Mouse (Mus musculus) right cerebral cortex, postnatal 4 days (tissue): ENCODE results near the gene Luc7l3.

ENCODE experiments used
- DNase-seq: peaks from one replicate; pipeline ENCODE4 v3.0.0-alpha.2; 2022

Gene Luc7l3

GRCm38 (mm10) chr11:94336551-94336950 lies 14.8 kb upstream of the Luc7l3 start:
- DNase-seq = no peak

GRCm38 (mm10) chr11:94334386-94334968 lies 12.7 kb upstream of the Luc7l3 start:
- no peak for DNase-seq

- no peak for DNase-seq
These were observed 10.9 kb upstream of the Luc7l3 start for GRCm38 (mm10) chr11:94332726-94333125.

- no peak for DNase-seq
These were observed 8.4 kb upstream of the Luc7l3 start for GRCm38 (mm10) chr11:94330211-94330610.

- peak; percentile 56 for DNase-seq
These were observed 7.6 kb upstream of the Luc7l3 start for GRCm38 (mm10) chr11:94329270-94329891.

- no peak for DNase-seq
These were observed 6.8 kb upstream of the Luc7l3 start for GRCm38 (mm10) chr11:94328644-94329025.

- peak; percentile 92 for DNase-seq
These were observed 6.2 kb upstream of the Luc7l3 start, which contains the start of gene Ankrd40 for GRCm38 (mm10) chr11:94327693-94328643. Ankrd40 (plus strand) TSS chr11:94328001.

- no peak for DNase-seq
These were observed 5.2 kb upstream of the Luc7l3 start for GRCm38 (mm10) chr11:94326961-94327411.

GRCm38 (mm10) chr11:94324618-94325017 lies 2.8 kb upstream of the Luc7l3 start:
- DNase-seq = no peak

GRCm38 (mm10) chr11:94323271-94323925 lies 1.6 kb upstream of the Luc7l3 start:
- DNase-seq = no peak

- DNase-seq = no peak
These were observed 848 bp upstream of the Luc7l3 start for GRCm38 (mm10) chr11:94322636-94323035.

GRCm38 (mm10) chr11:94320969-94321930 lies 538 bp downstream of the Luc7l3 start:
- peak; percentile 55 for DNase-seq

GRCm38 (mm10) chr11:94318056-94318455 lies 3.7 kb downstream of the Luc7l3 start:
- DNase-seq = no peak

GRCm38 (mm10) chr11:94317515-94317914 lies 4.3 kb downstream of the Luc7l3 start:
- DNase-seq = no peak

GRCm38 (mm10) chr11:94317014-94317413 lies 4.8 kb downstream of the Luc7l3 start:
- no peak for DNase-seq

- no peak for DNase-seq
These were observed 5.3 kb downstream of the Luc7l3 start for GRCm38 (mm10) chr11:94316528-94316927.

- no peak for DNase-seq
These were observed 6.5 kb downstream of the Luc7l3 start for GRCm38 (mm10) chr11:94315308-94315707.

GRCm38 (mm10) chr11:94314098-94314652 lies 7.6 kb downstream of the Luc7l3 start:
- no peak for DNase-seq

GRCm38 (mm10) chr11:94312733-94313132 lies 9.1 kb downstream of the Luc7l3 start:
- no peak for DNase-seq

GRCm38 (mm10) chr11:94294996-94295845 lies 26.6 kb downstream of the Luc7l3 start:
- no peak for DNase-seq
